Mouse (Mus musculus): ENCODE measurements at regions not wholly inside any gene's neighbourhood (a gene's known extent, or its start where the extent isn't known, plus 50 kb on each side); places are given as distances from the start of the nearest gene placed in this dataset.

- H3K36me3 ChIP-seq: no peaks in the 10 kb centered on the region
- H3K4me2 ChIP-seq: no peak overlapping the region
- no peak for ATAC-seq (ENCODE audit: insufficient number of reproducible peaks, low FRiP score)
- H3K9me3 ChIP-seq (replicated peaks): 0 out of 2 replicates have a peak, but pooled peaks cover 7% of the 10 kb centered on the region
- no peak overlapping the region for H3K9ac ChIP-seq
- no peak overlapping the region for H3K4me3 ChIP-seq
- no peak overlapping the region for H3K27ac ChIP-seq (ENCODE audit: poor library complexity, severe bottlenecking)
- whole genome bisulfite sequencing: 82% methylated on average over 2 of the region's 2 CpGs
- H3K27me3 ChIP-seq (replicated peaks): no peaks in the 10 kb centered on the region
- peaks cover 27% of the 10 kb centered on the region; the same call in 1 of the 2 replicates for H3K4me1 ChIP-seq (replicated peaks)
Observed at GRCm38 (mm10) chr17:9841103-9841502, 171.6 kb upstream of the Pabpc6 start.

- H3K9me3 ChIP-seq (replicated peaks): 0 out of 2 replicates have a peak, but pooled peaks cover 7% of the 10 kb centered on the region
- no peak for ATAC-seq (ENCODE audit: insufficient number of reproducible peaks, low FRiP score)
- H3K27ac ChIP-seq (ENCODE audit: poor library complexity, severe bottlenecking): no peak overlapping the region
- no peaks in the 10 kb centered on the region for H3K36me3 ChIP-seq
- no peaks in the 10 kb centered on the region for H3K27me3 ChIP-seq (replicated peaks)
- no peak overlapping the region for H3K9ac ChIP-seq
- WGBS: 65% methylated on average over 7 of the region's 7 CpGs
- H3K4me3 ChIP-seq: no peak overlapping the region
- H3K4me2 ChIP-seq: no peak overlapping the region
- peaks cover 22% of the 10 kb centered on the region; the same call in 1 of the 2 replicates for H3K4me1 ChIP-seq (replicated peaks)
Observed at GRCm38 (mm10) chr17:9839256-9839655, 169.7 kb upstream of the Pabpc6 start.

DNA sequence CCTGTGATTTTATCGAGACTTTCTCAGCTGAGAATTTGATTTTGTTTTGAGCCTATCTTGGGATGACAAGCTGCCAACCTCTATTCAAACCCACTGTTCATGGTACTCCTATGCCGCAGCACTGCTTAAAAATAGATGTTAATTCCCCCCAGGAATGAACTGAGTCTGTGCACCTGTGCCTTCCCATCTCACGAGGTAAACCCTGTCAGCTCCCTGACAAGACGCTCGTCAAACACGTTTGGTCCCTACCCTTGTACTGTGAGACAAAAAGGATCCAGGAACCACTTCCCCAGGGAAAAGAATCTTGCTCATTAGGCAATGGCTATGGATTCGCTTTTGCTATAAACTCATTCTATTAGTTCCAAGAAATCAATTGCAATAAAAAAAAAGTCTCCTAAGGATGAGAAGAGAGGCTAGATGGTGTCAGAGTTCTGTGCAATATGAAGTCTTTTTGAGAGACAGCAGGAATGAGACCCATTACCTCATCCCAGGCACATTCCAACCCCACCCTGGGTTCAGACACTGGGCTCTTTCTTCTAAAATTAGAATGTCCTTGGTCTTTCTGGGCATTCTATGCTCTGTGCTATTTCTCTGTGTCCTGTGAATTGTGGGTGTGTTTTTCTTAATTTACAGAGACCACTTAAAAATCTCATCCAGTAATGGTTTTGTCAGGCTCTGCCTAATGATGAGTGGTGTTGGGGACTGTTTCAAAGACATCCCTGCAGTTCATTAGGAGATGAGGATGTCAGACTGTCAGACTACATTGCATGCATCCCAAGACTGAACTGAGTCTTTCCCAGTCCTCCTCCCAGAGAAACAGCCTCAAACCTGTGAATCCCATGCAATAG, 167.7 kb upstream of the Pabpc6 start:
- WGBS: 57% methylated on average over 7 of the region's 7 CpGs
- Histone ChIP-seq H3K4me1 (replicated peaks) (peaks cover 22% of the 10 kb centered on the region; the same call in 1 of the 2 replicates), H3K4me3 (no peak overlapping the region), H3K9me3 (replicated peaks) (0 out of 2 replicates have a peak, but pooled peaks cover 5% of the 10 kb centered on the region), H3K27ac (ENCODE audit: poor library complexity, severe bottlenecking) (peak overlapping the region; percentile 67), H3K27me3 (replicated peaks) (no peaks in the 10 kb centered on the region), H3K36me3 (no peaks in the 10 kb centered on the region), H3K9ac (no peak overlapping the region), H3K4me2 (no peak overlapping the region)
- no peak for ATAC-seq (ENCODE audit: insufficient number of reproducible peaks, low FRiP score)

- H3K9ac ChIP-seq: no peak overlapping the region
- H3K27me3 ChIP-seq (replicated peaks): no peaks in the 10 kb centered on the region
- 89% methylated on average over 5 of the region's 5 CpGs for WGBS
- H3K36me3 ChIP-seq: no peaks in the 10 kb centered on the region
- H3K9me3 ChIP-seq (replicated peaks): no peaks in the 10 kb centered on the region
- H3K27ac ChIP-seq (ENCODE audit: poor library complexity, severe bottlenecking): no peak overlapping the region
- H3K4me2 ChIP-seq: no peak overlapping the region
- no peak overlapping the region for H3K4me3 ChIP-seq
- no peaks in the 10 kb centered on the region for H3K4me1 ChIP-seq (replicated peaks)
- ATAC-seq (ENCODE audit: insufficient number of reproducible peaks, low FRiP score): no peak
Observed at GRCm38 (mm10) chr17:9829895-9830294, 160.4 kb upstream of the Pabpc6 start.

DNA sequence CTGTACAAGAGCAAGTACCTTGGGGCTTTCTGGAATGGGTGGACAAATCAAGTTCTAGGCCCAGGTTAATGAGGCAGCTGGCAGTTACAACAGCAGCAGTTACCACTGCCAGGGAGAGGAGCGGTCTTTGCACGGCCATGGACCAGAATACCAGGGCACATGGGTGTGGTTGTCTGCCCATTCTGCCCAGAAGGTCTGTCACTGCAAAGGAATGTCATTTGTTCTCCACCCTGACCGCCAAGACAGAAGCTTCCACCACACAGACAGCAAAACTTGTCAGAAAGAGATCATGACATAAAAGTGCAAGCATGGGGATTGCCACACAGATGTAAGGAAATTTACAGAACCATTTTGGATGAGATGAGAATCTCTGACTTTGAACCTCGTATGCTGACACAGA, 151.8 kb upstream of the Pabpc6 start:
- 71% methylated on average over 4 of the region's 4 CpGs for WGBS
- H3K27me3 ChIP-seq (replicated peaks): no peaks in the 10 kb centered on the region
- H3K4me1 ChIP-seq (replicated peaks): no peaks in the 10 kb centered on the region

GRCm38 (mm10) chr17:9817056-9817455, 147.5 kb upstream of the Pabpc6 start:
- no peaks in the 10 kb centered on the region for H3K27me3 ChIP-seq (replicated peaks)
- H3K4me3 ChIP-seq: no peak overlapping the region
- H3K4me2 ChIP-seq: no peak overlapping the region
- no peaks in the 10 kb centered on the region for H3K36me3 ChIP-seq
- ATAC-seq (ENCODE audit: insufficient number of reproducible peaks, low FRiP score): no peak
- no peak overlapping the region for H3K27ac ChIP-seq (ENCODE audit: poor library complexity, severe bottlenecking)
- no peaks in the 10 kb centered on the region for H3K9me3 ChIP-seq (replicated peaks)
- H3K4me1 ChIP-seq (replicated peaks): no peaks in the 10 kb centered on the region
- H3K9ac ChIP-seq: no peak overlapping the region

More for the DNA sequence above, 151.8 kb upstream of the Pabpc6 start:
- Histone ChIP-seq H3K9ac (no peak overlapping the region), H3K4me3 (no peak overlapping the region), H3K27ac (ENCODE audit: poor library complexity, severe bottlenecking) (no peak overlapping the region), H3K4me2 (no peak overlapping the region), H3K9me3 (replicated peaks) (no peaks in the 10 kb centered on the region), H3K36me3 (no peaks in the 10 kb centered on the region)
- no peak for ATAC-seq (ENCODE audit: insufficient number of reproducible peaks, low FRiP score)

GRCm38 (mm10) chr17:9797069-9797468, 127.6 kb upstream of the Pabpc6 start:
- H3K27me3 ChIP-seq (replicated peaks): no peaks in the 10 kb centered on the region
- no peak overlapping the region for H3K9ac ChIP-seq
- H3K4me1 ChIP-seq (replicated peaks): peaks cover 9% of the 10 kb centered on the region
- H3K4me3 ChIP-seq: no peak overlapping the region
- H3K27ac ChIP-seq (ENCODE audit: poor library complexity, severe bottlenecking): no peak overlapping the region
- ATAC-seq (ENCODE audit: insufficient number of reproducible peaks, low FRiP score): 0 out of 2 replicates have a peak, but pooled peaks have one; percentile 11
- H3K9me3 ChIP-seq (replicated peaks): no peaks in the 10 kb centered on the region
- H3K4me2 ChIP-seq: peak overlapping the region; percentile 42
- no peaks in the 10 kb centered on the region for H3K36me3 ChIP-seq
- 36% methylated on average over 8 of the region's 8 CpGs for WGBS

DNA sequence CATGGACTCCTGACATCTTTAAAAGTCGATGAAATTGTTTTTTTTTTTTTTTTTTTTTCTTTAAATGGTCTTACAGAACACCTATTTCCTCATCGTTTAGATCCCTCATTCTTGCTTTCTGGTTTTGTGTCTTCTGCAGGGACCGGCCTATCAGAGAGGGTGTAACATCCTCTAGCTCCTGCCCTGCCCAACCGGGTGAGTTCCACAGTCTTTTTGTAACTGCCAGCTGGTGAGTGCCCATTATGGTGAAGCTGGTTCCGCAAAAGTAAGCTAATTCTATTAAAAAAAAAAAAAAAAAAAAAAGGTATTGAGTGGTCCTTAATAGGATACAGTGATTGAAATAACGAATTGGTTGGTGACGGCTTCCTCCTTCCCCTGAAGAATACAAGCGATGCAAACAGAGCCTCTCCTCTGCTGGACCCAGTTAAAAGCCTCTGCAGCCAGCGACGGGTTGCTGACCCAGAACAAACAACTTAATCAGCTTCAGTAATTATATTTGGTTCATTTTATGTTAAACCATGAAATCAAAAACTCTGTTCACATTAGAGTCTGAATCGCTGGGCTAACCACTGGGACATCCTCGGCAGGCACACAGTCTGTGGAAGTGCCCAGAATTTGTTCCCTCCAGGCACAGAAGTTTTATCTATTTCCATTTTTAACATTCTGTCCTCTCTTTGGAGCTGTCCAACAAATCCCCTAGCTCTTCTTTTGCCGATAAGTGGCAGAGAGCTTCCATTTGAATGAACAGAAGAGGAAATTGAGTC, 126.9 kb upstream of the Pabpc6 start:
- Histone ChIP-seq H3K36me3 (no peaks in the 10 kb centered on the region), H3K4me3 (no peak overlapping the region), H3K27me3 (replicated peaks) (no peaks in the 10 kb centered on the region), H3K27ac (ENCODE audit: poor library complexity, severe bottlenecking) (no peak overlapping the region), H3K4me2 (peak overlapping the region; percentile 42), H3K9ac (no peak overlapping the region), H3K4me1 (replicated peaks) (peaks cover 9% of the 10 kb centered on the region), H3K9me3 (replicated peaks) (no peaks in the 10 kb centered on the region)
- 67% methylated on average over 13 of the region's 13 CpGs for WGBS
- no peak for ATAC-seq (ENCODE audit: insufficient number of reproducible peaks, low FRiP score)

DNA sequence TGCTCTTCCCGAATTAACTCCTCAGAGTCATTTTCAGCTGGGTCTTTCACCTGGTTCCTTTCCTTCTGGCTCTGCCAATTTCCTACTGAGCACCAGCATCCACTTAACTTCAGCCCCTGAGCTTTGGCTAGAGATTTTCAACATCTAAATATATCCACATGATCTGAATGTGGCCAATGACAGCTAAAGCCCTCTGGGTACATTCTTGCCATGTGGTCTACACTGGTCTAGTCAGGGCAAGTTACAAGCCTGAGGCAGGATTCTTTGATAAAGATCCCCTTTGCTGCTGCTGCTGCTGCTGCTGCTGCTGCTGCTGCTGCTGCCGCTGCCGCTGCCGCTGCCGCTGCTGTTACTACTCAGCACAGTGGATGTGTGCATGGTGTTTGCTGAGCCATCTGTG, 109.3 kb upstream of the Pabpc6 start:
- H3K4me1 ChIP-seq (replicated peaks): peaks cover 21% of the 10 kb centered on the region
- no peak overlapping the region for H3K27ac ChIP-seq (ENCODE audit: poor library complexity, severe bottlenecking)
- H3K4me3 ChIP-seq: no peak overlapping the region
- no peak overlapping the region for H3K4me2 ChIP-seq
- no peaks in the 10 kb centered on the region for H3K27me3 ChIP-seq (replicated peaks)
- no peak for ATAC-seq (ENCODE audit: insufficient number of reproducible peaks, low FRiP score)
- H3K36me3 ChIP-seq: no peaks in the 10 kb centered on the region
- 73% methylated on average over 5 of the region's 5 CpGs for WGBS
- H3K9ac ChIP-seq: no peak overlapping the region
- H3K9me3 ChIP-seq (replicated peaks): no peaks in the 10 kb centered on the region

- H3K4me2 ChIP-seq: no peak overlapping the region
Observed at GRCm38 (mm10) chr17:9777165-9777564, 107.6 kb upstream of the Pabpc6 start.

GRCm38 (mm10) chr17:9776286-9777016, 106.9 kb upstream of the Pabpc6 start:
- H3K9me3 ChIP-seq (replicated peaks): no peaks in the 10 kb centered on the region
- WGBS: 68% methylated on average over 8 of the region's 9 CpGs
- H3K27me3 ChIP-seq (replicated peaks): no peaks in the 10 kb centered on the region
- peak overlapping the region; percentile 8; the same call in 1 of the 2 replicates for H3K27ac ChIP-seq (ENCODE audit: poor library complexity, severe bottlenecking)
- no peaks in the 10 kb centered on the region for H3K36me3 ChIP-seq
- no peak overlapping the region for H3K4me3 ChIP-seq
- peaks cover 21% of the 10 kb centered on the region for H3K4me1 ChIP-seq (replicated peaks)
- ATAC-seq (ENCODE audit: insufficient number of reproducible peaks, low FRiP score): no peak
- H3K4me2 ChIP-seq: no peak overlapping the region
- no peak overlapping the region for H3K9ac ChIP-seq

More at GRCm38 (mm10) chr17:9777165-9777564, 107.6 kb upstream of the Pabpc6 start:
- Histone ChIP-seq H3K9me3 (replicated peaks) (no peaks in the 10 kb centered on the region), H3K36me3 (no peaks in the 10 kb centered on the region), H3K27ac (ENCODE audit: poor library complexity, severe bottlenecking) (no peak overlapping the region), H3K4me3 (no peak overlapping the region), H3K4me1 (replicated peaks) (peaks cover 21% of the 10 kb centered on the region), H3K9ac (no peak overlapping the region), H3K27me3 (replicated peaks) (no peaks in the 10 kb centered on the region)
- ATAC-seq (ENCODE audit: insufficient number of reproducible peaks, low FRiP score): no peak
